In genomic region chr17:11213689-11214088, GRCm38 (mm10) we compare ENCODE assay signal across 32 mouse cellular contexts.
DNase-seq lines count a peak whose midpoint lies in the region; ATAC-seq and TF ChIP-seq lines count a peak whose summit lies in the region.
"Had no signal": no experiment of that assay in that cellular context is flagged by ENCODE, and none has a peak within 500 bp of the region (broad histone marks: within the 10 kb centered on the region; RNA-seq: fewer than 3 reads in every experiment).

No protein-coding gene starts in this region.

- no peak overlapping the region for H3K4me2 ChIP-seq in forebrain, postnatal 0 days (ENCODE audit: low read depth)
- H3K4me2 ChIP-seq in forebrain, embryonic 16.5 days (ENCODE audit: low read length): no peak overlapping the region
- H3K4me2 ChIP-seq: heart, embryonic 15.5 days; hindbrain, embryonic 12.5 days; intestine, embryonic 15.5 days; midbrain, embryonic 13.5 days; neural tube, embryonic 13.5 days had no signal

- H3K9ac ChIP-seq in forebrain, postnatal 0 days: no peak overlapping the region
- no peak overlapping the region for H3K9ac ChIP-seq in forebrain, embryonic 16.5 days (replicated peaks; ENCODE audit: low read depth, low read length)
- H3K9ac ChIP-seq: heart, embryonic 15.5 days; hindbrain, embryonic 12.5 days; intestine, embryonic 15.5 days; liver, embryonic 14.5 days; midbrain, embryonic 13.5 days; neural tube, embryonic 13.5 days had no signal

- no peak for TF ChIP-seq CTCF in forebrain, postnatal 0 days (IDR thresholded peaks at IDR 0.05; ENCODE audit: low read depth)
- no peak for TF ChIP-seq CTCF in layer of hippocampus, adult 2 months (conservative IDR thresholded peaks at IDR 0.05)

- H3K9me3 ChIP-seq in forebrain, postnatal 0 days (ENCODE audit: low read length): no peaks in the 10 kb centered on the region
- H3K9me3 ChIP-seq in forebrain, embryonic 16.5 days (ENCODE audit: control insufficient read depth, low read length): no peaks in the 10 kb centered on the region
- H3K9me3 ChIP-seq: heart, embryonic 15.5 days; hindbrain, embryonic 12.5 days; intestine, embryonic 15.5 days; midbrain, embryonic 13.5 days; neural tube, embryonic 13.5 days had no signal

- H3K4me3 ChIP-seq in forebrain, postnatal 0 days (ENCODE audit: low read depth, low read length): no peak overlapping the region
- H3K4me3 ChIP-seq in forebrain, embryonic 16.5 days (replicated peaks; ENCODE audit: low read length): no peak overlapping the region
- H3K4me3 ChIP-seq in layer of hippocampus, adult 2 months: no peak overlapping the region
- H3K4me3 ChIP-seq: erythroblast, embryonic 14.5 days; heart, embryonic 15.5 days; hindbrain, embryonic 12.5 days; intestine, embryonic 15.5 days; midbrain, embryonic 13.5 days; neural tube, embryonic 13.5 days had no signal

- no peaks in the 10 kb centered on the region for H3K27me3 ChIP-seq in forebrain, postnatal 0 days (ENCODE audit: insufficient read depth, low read length)
- no peaks in the 10 kb centered on the region for H3K27me3 ChIP-seq in forebrain, embryonic 16.5 days (replicated peaks; ENCODE audit: control insufficient read depth, insufficient read depth, low read length)
- H3K27me3 ChIP-seq: CH12.LX; heart, embryonic 15.5 days; hindbrain, embryonic 12.5 days; intestine, embryonic 15.5 days; midbrain, embryonic 13.5 days; neural tube, embryonic 13.5 days had no signal

- no peaks in the 10 kb centered on the region for H3K36me3 ChIP-seq in forebrain, postnatal 0 days (ENCODE audit: insufficient read depth)
- H3K36me3 ChIP-seq in forebrain, embryonic 16.5 days (ENCODE audit: control insufficient read depth, insufficient read depth): no peaks in the 10 kb centered on the region
- H3K36me3 ChIP-seq: heart, embryonic 15.5 days; hindbrain, embryonic 12.5 days; intestine, embryonic 15.5 days; midbrain, embryonic 13.5 days; neural tube, embryonic 13.5 days had no signal

- H3K27ac ChIP-seq in forebrain, postnatal 0 days (ENCODE audit: low read depth, low read length): no peak overlapping the region
- no peak overlapping the region for H3K27ac ChIP-seq in forebrain, embryonic 16.5 days (ENCODE audit: low read length)
- peak overlapping the region; percentile 78 for H3K27ac ChIP-seq in layer of hippocampus, adult 2 months
- H3K27ac ChIP-seq: heart, embryonic 15.5 days; hindbrain, embryonic 12.5 days; hindbrain, postnatal 0 days; intestine, embryonic 15.5 days; liver, embryonic 14.5 days; macrophage; midbrain, embryonic 13.5 days; neural tube, embryonic 13.5 days had no signal

- 53% methylated on average over 3 of the region's 3 CpGs for WGBS in forebrain, postnatal 0 days
- WGBS in forebrain, embryonic 16.5 days: 73% methylated on average over 3 of the region's 3 CpGs

- no peaks in the 10 kb centered on the region for H3K4me1 ChIP-seq in forebrain, postnatal 0 days (ENCODE audit: insufficient read depth)
- no peaks in the 10 kb centered on the region for H3K4me1 ChIP-seq in forebrain, embryonic 16.5 days (replicated peaks; ENCODE audit: control insufficient read depth, insufficient read depth, low read length)
- H3K4me1 ChIP-seq: heart, embryonic 15.5 days; hindbrain, embryonic 12.5 days; intestine, embryonic 15.5 days had no signal

- peak; percentile 50 for ATAC-seq in forebrain, postnatal 0 days
- ATAC-seq in forebrain, embryonic 16.5 days: no peak
- ATAC-seq: activated CD4-positive, CD25-positive, alpha-beta regulatory T cell, adult 4 months; hindbrain, postnatal 0 days; intestine, embryonic 15.5 days; midbrain, embryonic 13.5 days had no signal

- peak; percentile 32 for DNase-seq in forebrain, postnatal 0 days
- DNase-seq in layer of hippocampus, adult 2 months (ENCODE audit: low spot score in 2 of 2): peak in 1 of 2 experiments; percentile 66
- DNase-seq in layer of hippocampus, postnatal 36 days: no peak
- DNase-seq in right cerebral cortex, adult 18-20 months: peak; percentile 22
- no peak for DNase-seq in right cerebral cortex, postnatal 25 days
- DNase-seq in thymus, postnatal 14 days: no peak
- no peak for DNase-seq in cerebellum, postnatal 36 days
- DNase-seq: adrenal gland, adult 2 months; cerebellum, adult 11-12 months; cerebellum, adult 9-11 months; gastrocnemius, postnatal 10 days; heart, postnatal 36 days; kidney, adult 2 months; kidney, postnatal 36 days; liver; lung, adult 2 months; lung, postnatal 10 days; spleen, adult 18-20 months; thymus, adult 18-20 months; thymus, postnatal 36 days had no signal

Comparison
In these comparisons a context has a peak if more than half of its experiments do, and no peak if none do; other contexts are left out.
1. DNase-seq: peak in forebrain, postnatal 0 days (single experiment) and right cerebral cortex, adult 18-20 months (single experiment); none in layer of hippocampus, postnatal 36 days (0 of 2), right cerebral cortex, postnatal 25 days (single experiment), thymus, postnatal 14 days (single experiment) and cerebellum, postnatal 36 days (0 of 2).